Mouse (Mus musculus): Measurements from ENCODE around the gene Rabep2. TPM values are rescaled to one million over a fixed set of nuclear protein-coding genes. Genes with fewer than 3 reads are reported as not detected.
"Not testable (repeated sequence)": the region's sequence is repeated elsewhere in the genome, so short reads cannot be mapped to it uniquely, and the experiment has no call there.

The Rabep2 gene
- total RNA-seq, 1 experiment from 2014 or later: 37.8 TPM

GRCm38 (mm10) chr7:126474486-126474955, 46.0 kb downstream of the Rabep2 start:
- no peak for ATAC-seq (replicated peaks; ENCODE audit: insufficient number of reproducible peaks, low FRiP score, low TSS enrichment, poor library complexity, severe bottlenecking)

GRCm38 (mm10) chr7:126474993-126475581, 46.5 kb downstream of the Rabep2 start, which contains the start of gene Sh2b1:
Sh2b1 (minus strand) TSS chr7:126475424.
- peak; percentile 83 for ATAC-seq (replicated peaks; ENCODE audit: insufficient number of reproducible peaks, low FRiP score, low TSS enrichment, poor library complexity, severe bottlenecking)

- ATAC-seq (replicated peaks; ENCODE audit: insufficient number of reproducible peaks, low FRiP score, low TSS enrichment, poor library complexity, severe bottlenecking): no peak
These were observed 53.1 kb downstream of the Rabep2 start for GRCm38 (mm10) chr7:126481699-126482098.

GRCm38 (mm10) chr7:126482392-126482871, 53.9 kb downstream of the Rabep2 start:
- peak; percentile 79 for ATAC-seq (replicated peaks; ENCODE audit: insufficient number of reproducible peaks, low FRiP score, low TSS enrichment, poor library complexity, severe bottlenecking)

GRCm38 (mm10) chr7:126487052-126487483, 58.5 kb downstream of the Rabep2 start, which contains the start of gene Tufm:
Tufm (plus strand) TSS chr7:126487361.
- ATAC-seq (replicated peaks; ENCODE audit: insufficient number of reproducible peaks, low FRiP score, low TSS enrichment, poor library complexity, severe bottlenecking): peak; percentile 91

- ATAC-seq (replicated peaks; ENCODE audit: insufficient number of reproducible peaks, low FRiP score, low TSS enrichment, poor library complexity, severe bottlenecking): not testable (repeated sequence)
These were observed 59.2 kb downstream of the Rabep2 start for GRCm38 (mm10) chr7:126487617-126488385.

GRCm38 (mm10) chr7:126491005-126491404, 62.4 kb downstream of the Rabep2 start:
- no peak for ATAC-seq (replicated peaks; ENCODE audit: insufficient number of reproducible peaks, low FRiP score, low TSS enrichment, poor library complexity, severe bottlenecking)

GRCm38 (mm10) chr7:126491973-126492372, 63.4 kb downstream of the Rabep2 start:
- no peak for ATAC-seq (replicated peaks; ENCODE audit: insufficient number of reproducible peaks, low FRiP score, low TSS enrichment, poor library complexity, severe bottlenecking)

GRCm38 (mm10) chr7:126494120-126494519, 65.6 kb downstream of the Rabep2 start:
- ATAC-seq (replicated peaks; ENCODE audit: insufficient number of reproducible peaks, low FRiP score, low TSS enrichment, poor library complexity, severe bottlenecking): no peak

- ATAC-seq (replicated peaks; ENCODE audit: insufficient number of reproducible peaks, low FRiP score, low TSS enrichment, poor library complexity, severe bottlenecking): no peak
These were observed 67.9 kb downstream of the Rabep2 start for GRCm38 (mm10) chr7:126496475-126496874.

- no peak for ATAC-seq (replicated peaks; ENCODE audit: insufficient number of reproducible peaks, low FRiP score, low TSS enrichment, poor library complexity, severe bottlenecking)
These were observed 69.4 kb downstream of the Rabep2 start for GRCm38 (mm10) chr7:126497966-126498365.

Other genes starting within 250 kb of the Rabep2 start
- 62.9 to 79.9 TPM (median 73.8 TPM) in 3 replicates for gene Xpo6, start 228.3 kb upstream of the Rabep2 start, total RNA-seq (2017)
- gene Sbk1, start 156.1 kb upstream of the Rabep2 start, total RNA-seq (2017): 15.4 to 20.7 TPM (median 16.7 TPM) in 3 replicates
- gene Lat, start 59.2 kb upstream of the Rabep2 start, total RNA-seq (2017): 14.9 to 47.4 TPM (median 19.3 TPM) in 3 replicates
- 10.4 to 11.6 TPM (median 10.7 TPM) in 3 replicates for gene Spns1, start 51.3 kb upstream of the Rabep2 start, total RNA-seq (2017)
- 9.6 to 13.0 TPM (median 9.7 TPM) in 3 replicates for gene Nfatc2ip, start 32.0 kb upstream of the Rabep2 start, total RNA-seq (2017)
- gene Cd19, start 13.9 kb upstream of the Rabep2 start, total RNA-seq (2017): 49.1 to 63.4 TPM (median 61.8 TPM) in 3 replicates
- 0.10 to 0.58 TPM (median 0.32 TPM) in 3 replicates for gene Atp2a1, start 34.3 kb downstream of the Rabep2 start, total RNA-seq (2017)
- 9.4 to 32.9 TPM (median 15.4 TPM) in 3 replicates for gene Sh2b1, start 46.7 kb downstream of the Rabep2 start, total RNA-seq (2017)
- gene Tufm, start 58.6 kb downstream of the Rabep2 start, total RNA-seq (2017): 18.0 to 32.9 TPM (median 25.4 TPM) in 3 replicates
- 23.4 to 73.3 TPM (median 30.7 TPM) in 3 replicates for gene Atxn2l, start 74.7 kb downstream of the Rabep2 start, total RNA-seq (2017)
- gene Eif3c, start 137.7 kb downstream of the Rabep2 start, total RNA-seq (2017): 127 to 175 TPM (median 140 TPM) in 3 replicates
- 124 to 141 TPM (median 133 TPM) in 3 replicates for gene Apobr, start 156.2 kb downstream of the Rabep2 start, total RNA-seq (2017)
- 74.9 to 128 TPM (median 92.8 TPM) in 3 replicates for gene Cln3, start 157.1 kb downstream of the Rabep2 start, total RNA-seq (2017)
- 8.3 to 10.4 TPM (median 9.8 TPM) in 3 replicates for gene Il27, start 166.2 kb downstream of the Rabep2 start, total RNA-seq (2017)
- 212 to 314 TPM (median 272 TPM) in 3 replicates for gene Nupr1, start 202.1 kb downstream of the Rabep2 start, total RNA-seq (2017)
- gene Sgf29, start 220.6 kb downstream of the Rabep2 start, total RNA-seq (2017): 37.5 to 42.9 TPM (median 42.9 TPM) in 3 replicates
- gene Sult1a1, start 247.7 kb downstream of the Rabep2 start, total RNA-seq (2017): 1.2 to 4.9 TPM in 2 of 3 replicates, not detected in the other